Mouse (Mus musculus) urinary bladder, adult 2 months (tissue): ENCODE results near the gene Asah2. TPM values are rescaled to one million over a fixed set of nuclear protein-coding genes. Genes with fewer than 3 reads are reported as not detected.
"Not testable (repeated sequence)": the region's sequence is repeated elsewhere in the genome, so short reads cannot be mapped to it uniquely, and the experiment has no call there.

Experiments
- DNase-seq: peaks from one replicate; pipeline ENCODE4 v3.0.0; 2022; ENCODE audit warnings: low spot score
- polyA plus RNA-seq: library from polyadenylated mRNA; depleted of rRNA; stranded (reverse); fragments of >200 nt; gene quantifications from 2 replicates; pipeline ENCODE4 v1.2.3, GENCODE M21; 2012; rRNA removed

Asah2 gene
- polyA plus RNA-seq, result 11.0 and 13.3 TPM in 2 replicates

DNA sequence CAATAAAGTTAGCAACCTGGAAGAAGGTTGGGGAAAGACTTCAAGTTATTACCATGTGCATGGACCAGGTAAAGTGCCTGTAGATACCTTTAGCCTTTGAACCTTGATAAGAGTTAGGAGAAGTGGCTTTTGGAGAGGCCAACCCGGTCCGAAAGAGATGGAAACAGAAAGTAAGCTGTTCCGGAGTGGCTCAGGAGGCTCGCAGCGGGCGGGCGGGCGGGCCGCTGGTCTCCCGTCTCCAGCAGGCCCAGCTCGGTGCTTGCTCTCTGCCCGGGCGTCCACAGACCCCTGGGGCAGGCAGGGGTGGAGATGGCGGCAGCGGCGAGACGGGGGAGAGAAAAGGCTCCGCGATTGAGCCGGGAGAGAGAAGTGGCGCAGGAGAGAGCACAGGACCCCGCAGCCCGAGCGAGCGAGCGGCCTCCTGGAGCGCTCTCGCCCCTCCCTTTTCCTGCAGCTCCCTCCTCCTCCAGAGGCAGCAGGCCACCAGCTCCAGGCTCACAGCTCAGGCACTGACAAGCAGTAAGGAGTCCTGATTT is at the start of gene Asah2:
Asah2 (minus strand) TSS at position 441 of the 536 bp plus-strand sequence.
- DNase-seq, result peak; percentile 73

DNA sequence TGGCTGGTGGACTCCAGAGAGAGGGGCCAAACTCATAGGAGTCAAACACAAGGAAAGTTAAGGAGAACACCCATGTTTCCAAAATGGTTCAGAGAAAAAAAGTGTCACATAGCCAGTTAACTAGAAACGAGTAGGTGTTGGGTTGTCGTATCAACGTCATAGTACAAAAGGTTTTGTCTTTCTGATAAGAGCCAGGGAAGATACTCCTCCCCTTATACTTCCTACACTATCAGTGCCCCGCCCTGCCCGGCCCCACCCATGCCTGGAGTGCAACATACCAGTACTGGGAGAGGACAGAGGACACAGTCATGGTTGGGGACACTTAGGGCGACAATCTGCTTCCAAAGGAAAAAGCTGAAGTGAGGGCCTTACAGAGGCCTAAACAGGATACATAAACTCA is 49.0 kb upstream of the Asah2 start:
- no peak for DNase-seq

DNA sequence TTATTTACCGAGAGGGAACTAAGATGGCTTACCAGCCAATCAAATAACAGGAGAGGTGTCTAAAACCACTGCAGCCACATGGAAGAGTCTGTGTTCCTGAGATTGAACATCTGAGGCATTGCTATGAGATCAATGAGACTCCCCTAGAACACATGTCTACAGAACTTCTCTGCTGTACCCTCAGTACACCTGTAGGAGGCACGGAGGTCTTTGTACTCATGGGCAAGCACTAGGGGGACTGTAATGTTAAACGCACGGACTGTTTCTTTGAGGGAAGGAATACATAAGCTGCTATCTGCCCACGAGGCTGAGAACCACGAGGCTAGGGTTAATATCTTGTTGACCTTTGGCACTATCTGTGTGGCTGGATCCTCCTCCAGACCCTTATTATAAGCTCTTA is 44.5 kb upstream of the Asah2 start:
- no peak for DNase-seq

DNA sequence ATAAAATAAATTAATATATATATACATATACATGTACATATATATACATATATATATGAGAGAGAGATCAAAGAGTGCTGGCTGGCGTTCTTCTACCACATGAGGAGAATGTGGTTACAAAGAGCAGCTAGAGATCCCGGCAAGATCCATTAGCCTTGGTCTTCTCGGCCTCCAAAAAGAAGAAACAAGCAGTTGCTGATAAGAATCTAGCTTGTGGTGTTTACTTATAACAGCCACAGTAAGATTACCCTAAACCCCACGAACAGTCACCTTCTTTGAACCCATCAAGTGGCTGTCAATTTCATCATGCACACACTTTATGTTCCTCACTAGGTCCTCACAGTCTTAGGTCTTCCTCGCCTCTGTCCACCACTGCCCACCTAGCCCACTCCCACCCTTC is 40.7 kb upstream of the Asah2 start:
- DNase-seq, result no peak

GRCm38 (mm10) chr19:32142383-32142782 is 34.4 kb upstream of the Asah2 start:
- no peak for DNase-seq

DNA sequence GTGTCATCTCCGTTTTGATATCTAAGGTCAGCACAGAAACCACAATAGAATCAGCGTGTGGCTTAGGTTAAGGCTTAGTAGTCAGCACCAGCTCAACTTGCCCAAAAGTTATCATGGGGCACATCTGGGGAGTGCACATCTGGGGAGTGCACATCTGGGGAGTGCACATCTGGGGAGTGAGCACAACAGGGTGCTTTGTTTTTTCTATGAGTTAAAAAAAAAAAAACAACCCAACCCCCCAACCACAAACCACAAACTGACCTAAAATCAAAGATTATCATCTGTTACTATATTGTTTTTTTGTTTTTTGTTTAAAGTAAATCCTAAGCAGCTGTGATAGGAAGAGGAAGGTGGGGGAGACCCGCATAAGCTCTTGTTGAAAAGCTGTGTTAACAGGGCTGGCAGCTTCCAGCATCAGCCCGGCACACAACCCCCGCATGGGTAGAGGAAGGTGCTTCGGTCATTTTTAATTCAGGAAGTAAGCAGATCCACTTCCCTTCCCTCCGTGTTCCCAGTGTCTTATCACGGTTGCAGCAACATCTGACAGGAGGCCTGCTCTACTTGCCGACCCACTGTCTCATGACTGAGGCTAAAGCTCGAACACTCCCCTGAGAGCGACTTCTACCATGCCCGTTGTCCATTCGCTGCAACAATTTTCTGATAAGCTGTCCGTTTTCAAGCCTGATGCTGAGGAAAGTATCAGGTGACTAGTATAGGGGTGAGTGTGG is 30.5 kb upstream of the Asah2 start:
- DNase-seq, result no peak

DNA sequence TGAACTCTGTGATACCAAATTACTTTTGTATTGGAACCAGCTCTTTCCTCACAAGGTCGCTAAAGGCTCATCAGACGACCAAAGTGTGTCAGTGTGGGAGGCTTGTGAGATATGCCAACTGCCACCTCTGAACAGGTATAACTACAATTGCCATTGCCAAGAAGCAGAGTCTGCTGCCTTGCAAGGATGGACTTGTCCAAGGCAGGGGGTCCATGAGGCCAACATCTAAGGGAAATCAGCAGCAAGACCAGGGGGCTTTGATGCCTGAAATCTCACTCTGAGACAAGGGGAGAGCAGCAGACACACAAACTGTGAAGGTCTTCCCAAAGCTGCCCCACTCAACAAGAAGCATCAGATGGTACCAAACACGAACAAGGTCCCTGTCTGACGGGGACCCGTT is 29.9 kb upstream of the Asah2 start:
- DNase-seq, result no peak

DNA sequence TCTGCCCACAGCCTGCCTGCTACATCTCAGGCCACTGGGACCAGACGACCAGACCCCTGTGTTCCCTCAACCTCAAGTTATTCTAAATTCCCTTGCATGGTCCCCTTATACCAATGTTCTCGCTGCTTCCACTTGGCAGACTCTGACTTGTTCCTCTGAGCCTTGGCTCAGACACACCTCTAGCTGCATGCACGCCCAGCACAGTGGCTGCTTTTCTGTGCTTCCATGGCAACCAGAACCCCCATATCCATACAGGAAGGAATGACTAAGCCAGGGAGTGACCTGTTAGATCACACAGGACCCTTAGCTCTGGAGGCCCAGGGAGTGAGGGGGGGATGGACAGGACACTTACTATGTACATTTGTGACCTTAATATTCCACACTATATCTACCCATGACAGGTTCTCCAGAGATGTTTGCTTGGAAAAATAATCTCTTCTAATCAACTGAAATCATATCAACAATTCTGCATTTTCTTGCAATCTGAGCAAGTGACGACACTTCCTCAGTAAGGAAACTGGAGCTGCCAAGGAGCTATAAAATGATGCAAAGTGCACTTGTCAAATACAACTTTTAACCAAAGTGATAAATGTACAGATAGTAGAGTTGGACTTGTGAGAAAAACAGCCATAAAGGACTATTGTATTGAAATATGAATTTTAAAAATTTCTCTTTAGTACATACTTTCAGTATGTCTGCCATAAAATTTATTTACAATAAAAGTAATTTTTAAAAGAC is 29.0 kb upstream of the Asah2 start:
- DNase-seq, result no peak

- DNase-seq, result not testable (repeated sequence)
Measured at GRCm38 (mm10) chr19:32131707-32132488, 23.9 kb upstream of the Asah2 start.

DNA sequence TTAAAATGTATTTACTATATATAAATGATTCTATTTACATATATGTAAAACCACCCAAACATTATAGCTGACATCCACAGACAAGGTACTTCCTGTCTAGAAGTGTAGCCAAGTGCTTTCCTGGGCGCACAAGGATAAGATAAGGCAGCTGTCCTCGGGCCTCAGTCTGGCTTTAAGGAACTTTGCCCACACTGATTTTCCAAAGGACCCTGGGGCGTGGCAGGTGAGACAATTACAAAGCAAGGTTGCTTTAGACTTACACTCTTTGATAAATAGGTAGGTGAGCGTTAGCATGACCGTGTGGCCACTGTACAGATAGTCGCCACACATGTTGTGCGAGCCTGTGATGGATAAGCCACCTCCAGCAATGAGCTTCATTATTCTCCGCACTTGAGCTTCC is 21.3 kb upstream of the Asah2 start:
- no peak for DNase-seq

DNA sequence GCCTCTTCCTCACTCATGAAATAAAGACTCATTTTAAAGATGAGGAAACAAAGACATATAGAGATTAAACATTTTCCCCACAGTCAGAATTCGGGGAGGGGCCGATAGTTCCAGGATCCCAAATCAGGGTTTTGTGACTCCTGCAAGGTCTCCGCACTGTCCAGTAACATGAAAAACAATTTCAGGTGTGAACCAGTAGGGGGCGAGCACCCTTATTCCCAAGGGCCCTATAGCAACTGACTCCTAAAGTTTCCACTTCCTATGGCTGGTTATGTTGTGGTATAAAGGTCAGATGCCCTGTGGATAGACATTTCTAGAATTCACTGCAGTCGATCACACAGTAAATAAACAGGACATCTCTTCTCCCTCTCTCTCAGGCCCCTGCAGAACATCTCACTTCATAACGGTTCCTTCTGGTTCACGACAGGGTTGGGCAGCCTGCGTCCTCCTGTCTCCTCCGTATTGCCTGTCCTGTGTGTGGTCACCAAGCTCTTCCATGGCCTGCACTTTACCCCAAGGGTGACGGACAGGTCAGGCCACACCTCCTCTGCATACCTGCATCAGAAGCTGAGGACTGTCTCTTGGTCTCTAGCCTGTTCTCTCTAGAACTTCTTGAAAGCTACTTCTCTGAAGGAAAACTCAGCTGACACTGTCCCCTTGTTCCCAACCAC is 19.3 kb upstream of the Asah2 start:
- no peak for DNase-seq

DNA sequence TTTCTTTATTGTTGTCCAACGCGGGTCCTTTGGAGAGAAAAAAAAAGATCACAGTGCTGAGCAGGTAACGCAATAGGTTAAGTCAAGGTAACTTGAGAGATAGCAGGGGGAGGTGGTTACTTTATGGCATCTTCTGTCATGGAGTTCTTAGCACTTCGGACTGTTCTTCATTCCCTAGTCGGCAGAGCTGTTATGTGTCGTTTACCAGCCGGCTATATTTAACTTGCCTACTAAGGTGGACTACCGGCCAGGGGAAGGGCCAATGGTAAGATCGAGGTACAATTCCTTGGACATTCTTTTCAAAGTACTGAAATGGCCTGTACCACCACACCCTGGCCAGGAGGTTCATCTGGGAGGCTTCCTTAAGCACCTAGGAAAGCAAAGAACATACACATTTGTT is 16.1 kb upstream of the Asah2 start:
- DNase-seq, result no peak

DNA sequence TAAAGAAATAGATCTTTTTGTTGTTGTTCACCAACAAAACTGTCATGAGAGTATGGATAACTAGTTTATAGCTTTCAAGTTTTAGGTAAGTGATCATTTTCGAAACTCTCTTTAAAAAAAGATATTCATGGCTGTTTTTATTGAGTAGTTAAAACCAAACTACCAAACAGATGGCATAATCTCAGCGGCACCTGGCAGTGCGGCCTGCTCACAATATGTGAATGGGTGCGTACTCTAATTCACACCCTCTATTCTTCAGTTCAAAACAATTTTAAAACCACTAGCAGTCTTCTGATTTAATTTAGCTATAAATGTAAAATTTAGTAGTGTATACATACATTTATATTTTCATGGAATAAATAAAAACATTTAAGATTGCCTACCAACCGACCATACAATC is 15.2 kb upstream of the Asah2 start:
- DNase-seq, result no peak

DNA sequence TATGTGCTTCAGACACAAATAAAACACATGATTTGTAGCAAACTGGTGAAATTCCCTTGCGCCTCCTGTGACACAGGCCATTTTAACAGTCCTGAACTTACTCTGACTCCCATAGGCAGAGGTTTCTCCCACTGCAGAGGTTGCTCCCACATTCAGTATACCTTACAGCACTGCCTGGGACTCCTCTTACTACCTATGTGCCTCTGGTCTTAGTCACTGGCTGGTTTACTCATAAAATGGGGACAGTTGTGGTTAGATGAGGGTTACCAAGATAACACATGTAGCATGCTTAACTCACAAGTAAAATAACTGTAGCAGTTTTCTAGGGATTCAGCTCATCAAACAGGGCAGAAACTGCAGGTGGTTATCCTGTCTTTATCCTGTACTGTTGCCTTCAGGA is 12.8 kb upstream of the Asah2 start:
- no peak for DNase-seq

GRCm38 (mm10) chr19:32119666-32120065 is 11.7 kb upstream of the Asah2 start:
- no peak for DNase-seq

GRCm38 (mm10) chr19:32118496-32118895 is 10.5 kb upstream of the Asah2 start:
- no peak for DNase-seq

- DNase-seq, result no peak
Measured at GRCm38 (mm10) chr19:32117484-32118018, 9.5 kb upstream of the Asah2 start.

GRCm38 (mm10) chr19:32111866-32112790 is 4.1 kb upstream of the Asah2 start:
- DNase-seq, result no peak

DNA sequence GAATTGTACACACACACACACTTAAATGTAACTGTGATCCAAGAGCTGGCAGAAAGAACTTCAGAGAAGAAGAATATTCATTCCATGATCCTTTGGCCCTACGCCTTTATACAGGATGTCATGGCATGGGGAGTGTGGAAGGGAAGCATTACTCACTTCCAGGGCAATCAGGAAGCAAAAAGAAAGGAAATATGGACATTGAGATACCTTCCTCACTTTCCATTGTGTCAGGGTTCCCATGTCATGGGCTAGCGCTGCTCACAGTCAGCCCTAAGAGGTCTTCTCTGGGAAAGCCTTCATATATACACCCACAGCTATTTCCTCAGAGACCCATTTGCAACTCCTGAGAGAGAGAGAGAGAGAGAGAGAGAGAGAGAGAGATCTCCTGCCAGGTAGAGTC is 1.3 kb downstream of the Asah2 start:
- DNase-seq, result no peak

DNA sequence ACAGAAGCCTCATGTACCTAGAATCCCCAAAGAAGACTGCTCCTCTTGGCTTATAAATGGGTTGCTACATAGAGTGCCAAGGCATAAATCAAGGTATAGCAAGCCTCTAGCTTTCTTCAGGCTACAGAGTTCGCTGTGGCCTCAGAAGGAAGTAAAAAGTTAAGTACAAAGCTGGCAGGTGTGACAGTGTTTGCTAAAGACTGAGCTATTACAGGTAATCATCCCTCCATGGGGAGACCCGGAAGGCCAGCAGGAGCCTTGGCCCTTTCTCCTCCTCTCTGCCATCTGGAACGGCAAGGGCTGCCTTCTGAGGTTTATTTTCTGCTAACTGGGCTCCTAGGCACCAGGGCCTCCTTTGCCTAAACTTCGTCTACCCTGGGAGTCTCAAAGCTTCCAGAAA is 3.8 kb downstream of the Asah2 start:
- DNase-seq, result no peak

DNA sequence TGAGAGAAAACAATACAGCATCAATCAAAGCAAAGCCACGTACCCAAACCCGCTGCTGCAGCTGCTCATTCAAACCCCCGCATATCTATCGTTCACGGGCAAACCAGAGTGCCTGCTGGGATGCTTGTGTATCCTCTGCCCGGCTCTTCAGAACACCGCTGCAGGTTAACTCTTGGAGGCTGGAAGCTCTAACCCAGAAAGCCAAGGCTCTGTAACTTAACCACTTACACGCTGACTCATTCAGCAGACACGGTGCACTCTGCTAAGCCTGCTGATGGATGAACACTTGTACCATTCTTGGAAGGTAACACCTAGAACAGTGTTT is 5.1 kb downstream of the Asah2 start:
- no peak for DNase-seq
